Mouse (Mus musculus) kidney, adult 2 months (tissue): ENCODE data around the gene Suz12.
A peak's percentile ranks its signal among the peaks of the same experiment; 100 is the strongest.

Experiments used
- CTCF ChIP-seq: fragments of 200-500 bp; conservative IDR thresholded peaks from 2 replicates; pipeline ENCODE4 v1.5.1; 2011; ENCODE audit warnings: low read depth, mild to moderate bottlenecking, control low read depth, low read length, moderate library complexity, mixed read lengths; ENCODE audit not compliant: insufficient read depth, insufficient read length
- POLR2A ChIP-seq: fragments of 200-500 bp; IDR thresholded peaks from one replicate; pipeline ENCODE4 v1.6.1; 2011; ENCODE audit warnings: low read depth, low read length, control low read depth

- TF ChIP-seq CTCF (no peak), POLR2A (peak; percentile 45)
Measured at GRCm38 (mm10) chr11:80080826-80081728, 88.2 kb downstream of the Suz12 start, which contains the start of gene Crlf3.
